Mouse (Mus musculus) intestine, embryonic 15.5 days (tissue): ENCODE results near the gene Emb. TPM values are rescaled to one million over a fixed set of nuclear protein-coding genes. Genes with fewer than 3 reads are reported as not detected.

Source experiments
- ATAC-seq: fragments of 200-750 bp; cut with Nextera tagmentation; 2 replicates; pipeline ENCODE4 v1.8.0; 2017; ENCODE audit warnings: moderate TSS enrichment, moderate library complexity
- H3K27ac ChIP-seq: fragments of 300-500 bp; sonication (generic); 2 replicates; pipeline ENCODE4 v1.5.1; 2015; ENCODE audit warnings: mild to moderate bottlenecking, inconsistent platforms
- H3K27me3 ChIP-seq: fragments of 300-500 bp; sonication (generic); replicated peaks from 2 replicates; pipeline ENCODE4 v1.6.1; 2015; ENCODE audit warnings: inconsistent platforms
- H3K36me3 ChIP-seq: fragments of 300-500 bp; sonication (generic); 2 replicates; pipeline ENCODE4 v1.6.1; 2015; ENCODE audit warnings: inconsistent platforms
- H3K4me1 ChIP-seq: fragments of 300-500 bp; sonication (generic); replicated peaks from 2 replicates; pipeline ENCODE4 v1.6.1; 2015; ENCODE audit warnings: inconsistent platforms
- H3K4me2 ChIP-seq: fragments of 300-500 bp; sonication (generic); replicated peaks from 2 replicates; pipeline ENCODE4 v1.6.1; 2015; ENCODE audit warnings: mild to moderate bottlenecking, inconsistent platforms
- H3K4me3 ChIP-seq: fragments of 300-500 bp; sonication (generic); replicated peaks from 2 replicates; pipeline ENCODE4 v1.5.1; 2015; ENCODE audit warnings: inconsistent platforms
- H3K9ac ChIP-seq: fragments of 300-500 bp; sonication (generic); 2 replicates; pipeline ENCODE4 v1.6.1; 2015; ENCODE audit warnings: inconsistent platforms
- H3K9me3 ChIP-seq: fragments of 300-500 bp; sonication (generic); 2 replicates; pipeline ENCODE4 v1.6.1; 2016; ENCODE audit warnings: inconsistent platforms
- WGBS: fragments of 180-500 bp; shearing (Covaris S2); methylation state at CpG from one replicate; pipeline ENCODE4 v1.1.7; 2015; 5-methylcytosine and 5-hydroxymethylcytosine counted together
- polyA plus RNA-seq: library from polyadenylated mRNA; unstranded; fragments of >200 nt; fragmentation: Nextera tagmentation; extraction: Ambion mirVana; gene quantifications from 2 replicates; pipeline ENCODE4 v1.2.1, GENCODE M21; 2015

The Emb gene
- polyA plus RNA-seq, 1 experiment from 2014 or later: 11.3 TPM

DNA sequence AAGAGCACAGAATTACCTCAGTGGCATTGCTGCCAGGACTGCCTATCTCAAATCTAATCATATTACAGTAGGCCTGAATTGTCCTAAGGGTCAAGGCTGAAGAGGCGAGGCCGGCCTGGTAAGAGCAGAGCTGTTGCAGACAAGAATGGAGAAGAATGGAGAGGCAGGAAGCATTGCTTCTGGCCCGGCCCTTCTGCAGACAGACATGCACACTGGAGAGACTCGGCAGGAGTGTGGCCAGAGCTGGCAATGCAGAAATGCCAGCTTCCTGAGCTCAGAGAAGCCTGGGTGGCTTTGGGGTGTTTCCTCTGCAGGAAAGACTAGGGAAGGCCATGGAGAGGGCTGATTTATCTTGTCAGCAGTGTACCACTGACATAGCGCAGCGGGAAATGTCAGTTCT, 17.2 kb downstream of the Emb start:
- Histone ChIP-seq H3K4me2 (no peak overlapping the region), H3K4me1 (peaks cover 5% of the 10 kb centered on the region; the same call in 1 of the 2 replicates), H3K27ac (no peak overlapping the region), H3K9me3 (no peaks in the 10 kb centered on the region), H3K36me3 (no peaks in the 10 kb centered on the region), H3K27me3 (peaks cover 7% of the 10 kb centered on the region), H3K9ac (no peak overlapping the region), H3K4me3 (no peak overlapping the region)
- ATAC-seq: no peak
- WGBS: 55% methylated on average over 6 of the region's 6 CpGs

- no peaks in the 10 kb centered on the region for H3K4me1 ChIP-seq
- ATAC-seq: no peak
- no peaks in the 10 kb centered on the region for H3K9me3 ChIP-seq
- WGBS: 73% methylated on average over 6 of the region's 6 CpGs
- no peaks in the 10 kb centered on the region for H3K27me3 ChIP-seq
- H3K9ac ChIP-seq: no peak overlapping the region
- no peak overlapping the region for H3K4me3 ChIP-seq
- H3K4me2 ChIP-seq: no peak overlapping the region
- H3K27ac ChIP-seq: no peak overlapping the region
- H3K36me3 ChIP-seq: no peaks in the 10 kb centered on the region
These were observed 22.2 kb downstream of the Emb start for GRCm38 (mm10) chr13:117230371-117231110.

DNA sequence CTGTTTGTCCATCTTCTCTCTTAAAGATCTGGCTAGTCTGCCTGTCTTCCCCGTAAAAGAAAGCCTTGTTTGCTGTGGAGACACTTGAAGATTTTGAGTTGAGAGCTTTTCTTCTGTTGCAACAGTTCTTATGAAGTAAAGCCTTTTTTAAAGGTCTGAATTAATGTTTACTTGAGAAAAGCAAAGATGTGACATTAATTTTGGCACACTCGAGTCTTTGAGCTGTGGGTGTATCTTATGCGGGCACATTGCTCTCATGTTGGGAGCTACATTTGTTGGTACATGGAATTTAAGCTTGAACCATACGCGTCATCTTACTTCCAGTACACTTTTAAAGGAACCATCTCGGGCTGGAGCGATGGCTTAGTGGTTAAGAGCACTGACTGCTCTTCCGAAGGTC, 25.5 kb downstream of the Emb start:
- Histone ChIP-seq H3K4me3 (no peak overlapping the region), H3K27ac (no peak overlapping the region), H3K9ac (no peak overlapping the region), H3K9me3 (no peaks in the 10 kb centered on the region), H3K4me2 (no peak overlapping the region), H3K27me3 (no peaks in the 10 kb centered on the region), H3K4me1 (no peaks in the 10 kb centered on the region), H3K36me3 (no peaks in the 10 kb centered on the region)
- no peak for ATAC-seq
- WGBS: 89% methylated on average over 8 of the region's 8 CpGs

- ATAC-seq: no peak
- H3K27ac ChIP-seq: no peak overlapping the region
- no peak overlapping the region for H3K4me3 ChIP-seq
- H3K36me3 ChIP-seq: no peaks in the 10 kb centered on the region
- no peaks in the 10 kb centered on the region for H3K27me3 ChIP-seq
- no peak overlapping the region for H3K4me2 ChIP-seq
- H3K4me1 ChIP-seq: no peaks in the 10 kb centered on the region
- H3K9ac ChIP-seq: no peak overlapping the region
- 77% methylated on average over 7 of the region's 7 CpGs for WGBS
- H3K9me3 ChIP-seq: no peaks in the 10 kb centered on the region
These were observed 26.1 kb downstream of the Emb start for GRCm38 (mm10) chr13:117234486-117234885.

- no peak overlapping the region for H3K27ac ChIP-seq
- no peak overlapping the region for H3K4me2 ChIP-seq
- WGBS: 38% methylated on average over 11 of the region's 11 CpGs
These were observed 27.3 kb downstream of the Emb start for GRCm38 (mm10) chr13:117235530-117236212.

DNA sequence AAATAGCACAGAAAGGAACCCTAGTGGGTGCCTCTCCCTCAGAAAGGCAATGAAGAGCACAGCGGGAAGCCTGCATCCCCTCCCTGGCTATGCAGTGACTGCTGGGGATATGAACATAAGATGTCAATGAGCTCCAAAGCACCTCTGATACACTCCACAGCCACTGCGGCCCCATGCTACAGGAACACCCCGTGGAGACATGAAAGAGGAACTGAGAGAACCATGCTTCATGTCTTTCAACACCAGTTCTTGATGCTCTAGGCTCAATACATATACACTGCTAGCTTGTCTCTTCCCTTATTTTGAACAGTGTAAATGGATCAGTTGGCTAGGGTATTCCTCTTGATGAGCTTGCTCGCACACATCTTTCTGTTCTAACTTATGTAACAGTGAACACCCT, 28.8 kb downstream of the Emb start:
- ATAC-seq: no peak
- 85% methylated on average over 4 of the region's 4 CpGs for WGBS
- no peaks in the 10 kb centered on the region for H3K27me3 ChIP-seq
- H3K4me1 ChIP-seq: no peaks in the 10 kb centered on the region
- H3K27ac ChIP-seq: no peak overlapping the region
- no peaks in the 10 kb centered on the region for H3K36me3 ChIP-seq
- no peak overlapping the region for H3K9ac ChIP-seq
- H3K9me3 ChIP-seq: no peaks in the 10 kb centered on the region
- no peak overlapping the region for H3K4me3 ChIP-seq
- H3K4me2 ChIP-seq: no peak overlapping the region

More at GRCm38 (mm10) chr13:117235530-117236212, 27.3 kb downstream of the Emb start:
- no peaks in the 10 kb centered on the region for H3K36me3 ChIP-seq
- no peak overlapping the region for H3K4me3 ChIP-seq
- peak; percentile 75 for ATAC-seq
- H3K27me3 ChIP-seq: no peaks in the 10 kb centered on the region
- no peak overlapping the region for H3K9ac ChIP-seq
- no peaks in the 10 kb centered on the region for H3K4me1 ChIP-seq
- no peaks in the 10 kb centered on the region for H3K9me3 ChIP-seq

DNA sequence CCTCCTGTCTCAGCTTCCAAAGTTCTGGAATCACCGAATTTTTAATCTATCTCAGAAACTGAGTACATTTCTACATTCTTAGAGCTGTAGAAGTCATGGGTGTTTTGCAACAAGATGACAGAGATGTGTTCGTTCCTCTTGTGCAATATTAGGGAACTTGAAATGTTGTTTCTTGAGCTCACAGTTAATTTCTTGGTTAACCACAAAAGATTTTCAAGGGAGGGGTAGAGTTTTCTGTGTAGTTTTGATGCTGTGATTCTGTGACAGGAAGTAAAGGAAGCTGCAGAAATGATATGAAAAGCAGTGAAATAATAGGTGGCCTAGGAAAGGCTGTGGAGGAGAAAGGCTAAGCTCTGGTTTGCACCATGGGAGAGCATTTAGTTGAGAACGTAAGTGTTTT, 33.7 kb downstream of the Emb start:
- H3K27ac ChIP-seq: no peak overlapping the region
- H3K27me3 ChIP-seq: no peaks in the 10 kb centered on the region
- WGBS: 86% methylated on average over 3 of the region's 3 CpGs
- no peak for ATAC-seq
- no peak overlapping the region for H3K9ac ChIP-seq
- H3K9me3 ChIP-seq: no peaks in the 10 kb centered on the region
- no peaks in the 10 kb centered on the region for H3K4me1 ChIP-seq
- no peaks in the 10 kb centered on the region for H3K36me3 ChIP-seq
- H3K4me2 ChIP-seq: no peak overlapping the region
- no peak overlapping the region for H3K4me3 ChIP-seq

GRCm38 (mm10) chr13:117242621-117243020, 34.3 kb downstream of the Emb start:
- H3K36me3 ChIP-seq: no peaks in the 10 kb centered on the region
- 75% methylated on average over 5 of the region's 5 CpGs for WGBS

GRCm38 (mm10) chr13:117260704-117261103, 52.4 kb downstream of the Emb start:
- H3K4me1 ChIP-seq: no peaks in the 10 kb centered on the region
- H3K36me3 ChIP-seq: no peaks in the 10 kb centered on the region
- no peak for ATAC-seq
- no peak overlapping the region for H3K4me2 ChIP-seq
- 85% methylated on average over 4 of the region's 4 CpGs for WGBS
- H3K9me3 ChIP-seq: no peaks in the 10 kb centered on the region
- no peak overlapping the region for H3K27ac ChIP-seq
- H3K4me3 ChIP-seq: no peak overlapping the region
- no peaks in the 10 kb centered on the region for H3K27me3 ChIP-seq
- no peak overlapping the region for H3K9ac ChIP-seq

More at GRCm38 (mm10) chr13:117242621-117243020, 34.3 kb downstream of the Emb start:
- ATAC-seq: no peak
- Histone ChIP-seq H3K27ac (no peak overlapping the region), H3K27me3 (no peaks in the 10 kb centered on the region), H3K4me1 (no peaks in the 10 kb centered on the region), H3K4me2 (no peak overlapping the region), H3K9ac (no peak overlapping the region), H3K9me3 (no peaks in the 10 kb centered on the region), H3K4me3 (no peak overlapping the region)

- 62% methylated on average over 2 of the region's 2 CpGs for WGBS
- Histone ChIP-seq H3K4me3 (no peak overlapping the region), H3K27me3 (no peaks in the 10 kb centered on the region), H3K36me3 (no peaks in the 10 kb centered on the region), H3K4me1 (no peaks in the 10 kb centered on the region), H3K9ac (no peak overlapping the region), H3K9me3 (no peaks in the 10 kb centered on the region), H3K4me2 (no peak overlapping the region), H3K27ac (no peak overlapping the region)
- ATAC-seq: no peak
These were observed 57.8 kb downstream of the Emb start for GRCm38 (mm10) chr13:117266156-117266555.

DNA sequence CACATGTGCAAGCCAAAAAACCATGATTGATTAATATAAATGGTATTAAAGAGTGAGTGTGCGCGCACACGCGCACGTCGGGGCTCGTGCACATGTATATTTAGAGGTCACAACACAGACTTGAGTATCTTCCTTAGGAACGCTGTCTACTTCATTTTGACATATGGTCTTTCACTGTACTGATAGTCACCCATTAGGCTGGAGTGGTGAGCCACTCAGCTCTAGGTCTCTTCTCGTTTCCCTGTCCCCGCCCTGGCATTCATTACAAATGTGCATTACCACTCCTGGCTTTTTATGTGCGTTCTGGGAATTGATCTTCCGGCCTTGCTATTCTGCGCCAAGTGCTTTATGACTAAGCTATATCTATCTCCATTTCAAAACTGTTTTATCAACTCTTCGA, 59.6 kb downstream of the Emb start:
- Histone ChIP-seq H3K27me3 (no peaks in the 10 kb centered on the region), H3K4me3 (no peak overlapping the region), H3K27ac (no peak overlapping the region), H3K4me1 (no peaks in the 10 kb centered on the region), H3K36me3 (no peaks in the 10 kb centered on the region), H3K9me3 (no peaks in the 10 kb centered on the region), H3K4me2 (no peak overlapping the region), H3K9ac (no peak overlapping the region)
- WGBS: 92% methylated on average over 14 of the region's 14 CpGs
- ATAC-seq: no peak

- WGBS: 65% methylated on average over 4 of the region's 4 CpGs
- ATAC-seq: no peak
- no peaks in the 10 kb centered on the region for H3K36me3 ChIP-seq
These were observed 75.7 kb downstream of the Emb start for GRCm38 (mm10) chr13:117284036-117284435.

DNA sequence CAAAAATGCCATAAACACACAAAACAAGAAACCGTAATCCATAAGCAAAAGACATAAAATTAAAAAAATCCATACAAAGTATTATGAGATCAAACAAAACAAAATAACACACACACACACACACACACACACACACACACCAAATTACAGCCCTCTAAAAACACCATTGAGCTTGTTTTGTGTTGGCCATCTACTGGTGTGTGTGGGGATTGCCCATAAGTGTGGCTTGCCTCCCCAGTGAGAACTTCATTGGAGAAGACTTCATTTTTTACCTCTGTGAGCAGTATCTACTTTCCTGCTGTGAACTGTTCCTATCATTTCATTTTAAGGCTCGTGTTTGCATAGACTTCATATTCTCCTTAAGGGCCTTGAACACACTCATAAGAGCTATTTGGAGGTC, 78.6 kb downstream of the Emb start:
- Histone ChIP-seq H3K27ac (no peak overlapping the region), H3K27me3 (no peaks in the 10 kb centered on the region), H3K4me2 (no peak overlapping the region), H3K4me1 (no peaks in the 10 kb centered on the region), H3K9ac (no peak overlapping the region), H3K36me3 (no peaks in the 10 kb centered on the region), H3K9me3 (no peaks in the 10 kb centered on the region), H3K4me3 (no peak overlapping the region)
- no peak for ATAC-seq
- WGBS: 93% methylated on average over 2 of the region's 2 CpGs

More at GRCm38 (mm10) chr13:117284036-117284435, 75.7 kb downstream of the Emb start:
- H3K9ac ChIP-seq: no peak overlapping the region
- H3K4me1 ChIP-seq: no peaks in the 10 kb centered on the region
- no peak overlapping the region for H3K27ac ChIP-seq
- H3K27me3 ChIP-seq: no peaks in the 10 kb centered on the region
- H3K9me3 ChIP-seq: no peaks in the 10 kb centered on the region
- H3K4me2 ChIP-seq: no peak overlapping the region
- no peak overlapping the region for H3K4me3 ChIP-seq
